Mouse (Mus musculus): Measurements from ENCODE around the gene Krt80. TPM values are rescaled to one million over a fixed set of nuclear protein-coding genes. Genes with fewer than 3 reads are reported as not detected.

Gene Krt80
- total and polyA plus RNA-seq, 3 experiments = 0.20 TPM; not detected in 2

DNA sequence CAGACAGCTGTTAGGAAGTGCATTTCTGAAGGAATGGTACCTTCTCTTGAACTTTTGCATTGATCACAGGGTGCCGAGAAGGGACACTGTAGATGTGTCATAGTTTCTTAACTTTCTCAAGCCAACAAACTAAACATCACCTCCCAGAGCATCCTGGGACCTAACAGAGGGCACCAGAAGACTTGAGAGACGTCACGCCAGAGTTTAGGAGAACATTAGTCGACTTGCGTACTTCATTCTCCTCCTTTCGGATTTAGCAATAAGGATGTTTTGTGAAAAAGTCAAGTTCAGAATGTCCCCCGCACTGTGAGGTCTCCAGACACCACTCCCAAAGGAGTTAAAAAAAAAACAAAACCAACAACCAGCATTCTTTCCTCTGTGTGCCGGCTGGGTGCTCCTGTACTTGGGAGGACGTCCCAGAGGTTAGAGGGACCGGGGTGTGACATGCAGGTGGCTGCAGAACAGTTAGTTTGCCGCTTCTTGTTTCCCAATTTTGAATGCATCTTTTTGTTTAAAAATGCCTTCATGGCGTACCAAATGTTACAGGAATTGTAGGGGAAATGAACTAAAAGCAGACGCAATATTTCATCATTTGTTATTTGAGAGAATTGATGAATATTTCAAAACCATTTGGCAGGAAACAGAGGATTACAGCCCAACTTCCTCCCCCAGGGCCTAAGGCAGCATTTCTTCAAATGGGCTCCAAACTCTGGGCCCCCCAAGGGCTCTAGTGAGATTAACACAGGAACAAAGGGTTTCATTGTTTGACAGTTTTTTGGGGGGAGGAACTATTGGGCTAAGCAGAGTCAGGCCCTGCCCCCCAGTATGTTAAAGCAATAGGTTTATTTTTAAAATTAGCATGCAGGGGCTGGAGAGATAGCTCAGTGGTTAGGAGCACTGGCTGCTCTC, 61.3 kb downstream of the Krt80 start:
- H3K9me3 ChIP-seq (replicated peaks; ENCODE audit: low read length) = peaks cover 2% of the 10 kb centered on the region
- H3K79me2 ChIP-seq (replicated peaks; ENCODE audit: control insufficient read depth, extremely low read depth, insufficient read depth, poor library complexity, severe bottlenecking) = no peaks in the 10 kb centered on the region
- dilution Hi-C loops (cut with MboI; ENCODE audit: extremely low pct_ligation_motif_present, extremely low pct_unique_long_range_greater_than_20kb, low sequenced_read_pairs) = no loop called here
- no peak overlapping the region for H3K4me2 ChIP-seq (ENCODE audit: insufficient read depth, low read depth, poor library complexity, severe bottlenecking)
- TF ChIP-seq NELFE (IDR thresholded peaks at IDR 0.05; ENCODE audit: low read depth, low read length) (no peak), CHD1 (IDR thresholded peaks at IDR 0.05; ENCODE audit: low read depth, low read length) (no peak)
- no peak for DNase-seq (ENCODE audit: extremely low read depth)
- H3K9ac ChIP-seq (ENCODE audit: insufficient read depth, low read depth) = no peak overlapping the region
- peaks cover 37% of the 10 kb centered on the region for H3K27me3 ChIP-seq (replicated peaks)
- no peaks in the 10 kb centered on the region for H3K36me3 ChIP-seq (replicated peaks in 1 of 2; ENCODE audit: control insufficient read depth in 1 of 2, insufficient read depth in 1 of 2, low read length in 1 of 2)
- in situ Hi-C loops (cut with MboI; ENCODE audit: low pct_ligation_motif_present, low pct_unique_long_range_greater_than_20kb, low sequenced_read_pairs) = no loop called here
- no peak overlapping the region for H3K27ac ChIP-seq (ENCODE audit: insufficient read depth, low read depth)
- no peak overlapping the region for H3K4me3 ChIP-seq (replicated peaks in 1 of 3; ENCODE audit: low read depth in 2 of 3, low read length in 2 of 3, poor library complexity in 1 of 3)
- H3K4me1 ChIP-seq (ENCODE audit: control insufficient read depth in 1 of 2, insufficient read depth in 2 of 2) = no peaks in the 10 kb centered on the region

DNA sequence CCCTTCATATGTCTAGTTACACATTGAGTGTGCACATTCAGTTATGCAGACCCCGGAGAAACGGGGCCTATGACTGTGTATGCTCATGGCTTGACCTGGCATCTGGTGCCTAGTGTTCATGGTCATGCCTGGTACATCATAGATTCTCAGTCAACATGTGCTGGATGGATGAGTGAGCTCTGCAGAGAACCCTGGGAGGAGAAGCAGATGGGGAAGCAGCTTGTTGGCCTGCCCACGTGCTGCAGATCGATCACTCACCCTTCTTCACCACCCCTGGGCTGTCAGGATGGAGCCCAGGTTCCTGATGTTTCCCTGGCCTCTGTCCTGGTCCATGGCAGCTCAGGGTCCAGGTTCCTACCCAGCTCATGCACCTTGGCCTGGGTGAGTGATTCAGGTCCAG, 63.5 kb downstream of the Krt80 start:
- no peaks in the 10 kb centered on the region for H3K4me1 ChIP-seq (ENCODE audit: control insufficient read depth in 1 of 2, insufficient read depth in 2 of 2)
- peaks cover 22% of the 10 kb centered on the region for H3K27me3 ChIP-seq (replicated peaks)
- H3K9me3 ChIP-seq (replicated peaks; ENCODE audit: low read length) = peaks cover 8% of the 10 kb centered on the region
- no peak overlapping the region for H3K27ac ChIP-seq (ENCODE audit: insufficient read depth, low read depth)
- H3K36me3 ChIP-seq (replicated peaks in 1 of 2; ENCODE audit: control insufficient read depth in 1 of 2, insufficient read depth in 1 of 2, low read length in 1 of 2) = no peaks in the 10 kb centered on the region
- H3K9ac ChIP-seq (ENCODE audit: insufficient read depth, low read depth) = no peak overlapping the region
- H3K4me2 ChIP-seq (ENCODE audit: insufficient read depth, low read depth, poor library complexity, severe bottlenecking) = no peak overlapping the region
- TF ChIP-seq ZKSCAN1 (IDR thresholded peaks at IDR 0.05; ENCODE audit: borderline replicate concordance, low read depth, low read length) = no peak
- no peak for TF ChIP-seq JUN (IDR thresholded peaks at IDR 0.05; ENCODE audit: insufficient read depth, low read depth, low read length)
- TF ChIP-seq HCFC1 (IDR thresholded peaks at IDR 0.05; ENCODE audit: low read depth, low read length) = no peak
- no peak for TF ChIP-seq MAX (IDR thresholded peaks at IDR 0.05; ENCODE audit: low read length)
- TF ChIP-seq BHLHE40 (IDR thresholded peaks at IDR 0.05; ENCODE audit: low read depth, low read length) = no peak
- no peak for TF ChIP-seq MAFK (IDR thresholded peaks at IDR 0.05; ENCODE audit: insufficient replicate concordance, low read length)
- TF ChIP-seq ZMIZ1 (IDR thresholded peaks at IDR 0.05; ENCODE audit: low read depth, low read length) = no peak
- TF ChIP-seq CHD2 (IDR thresholded peaks at IDR 0.05; ENCODE audit: low read length) = no peak
- no peak for TF ChIP-seq KAT2A (IDR thresholded peaks at IDR 0.05; ENCODE audit: insufficient replicate concordance, low read length)
- no peak for TF ChIP-seq MEF2A (IDR thresholded peaks at IDR 0.05; ENCODE audit: borderline replicate concordance, low read depth, low read length)
- TF ChIP-seq NRF1 (IDR thresholded peaks at IDR 0.05; ENCODE audit: low read depth, low read length) = no peak
- H3K79me2 ChIP-seq (replicated peaks; ENCODE audit: control insufficient read depth, extremely low read depth, insufficient read depth, poor library complexity, severe bottlenecking) = no peaks in the 10 kb centered on the region
- dilution Hi-C loops (cut with MboI; ENCODE audit: extremely low pct_ligation_motif_present, extremely low pct_unique_long_range_greater_than_20kb, low sequenced_read_pairs) = no loop called here
- in situ Hi-C loops (cut with MboI; ENCODE audit: low pct_ligation_motif_present, low pct_unique_long_range_greater_than_20kb, low sequenced_read_pairs) = no loop called here
- no peak for DNase-seq (ENCODE audit: extremely low read depth)
- H3K4me3 ChIP-seq (replicated peaks in 1 of 3; ENCODE audit: low read depth in 2 of 3, low read length in 2 of 3, poor library complexity in 1 of 3) = no peak overlapping the region
